Mouse (Mus musculus): ENCODE results near the gene Atxn2. TPM values are rescaled to one million over a fixed set of nuclear protein-coding genes. Genes with fewer than 3 reads are reported as not detected.

The Atxn2 gene
- polyA plus RNA-seq, 1 experiment, result 174 TPM

- Histone ChIP-seq H3K4me3 (ENCODE audit: insufficient read depth, low read length) (no peak overlapping the region), H3K4me1 (ENCODE audit: control insufficient read depth, insufficient read depth, low read length) (no peaks in the 10 kb centered on the region), H3K27ac (ENCODE audit: insufficient read depth, low read length) (no peak overlapping the region)
- TF ChIP-seq POLR2A (IDR thresholded peaks at IDR 0.05; ENCODE audit: low read depth, low read length) (no peak), CTCF (IDR thresholded peaks at IDR 0.05; ENCODE audit: borderline replicate concordance, insufficient read depth, low read length) (no peak)
Measured at GRCm38 (mm10) chr5:121854768-121855167, 143.6 kb downstream of the Atxn2 start.

- Histone ChIP-seq H3K4me1 (ENCODE audit: control insufficient read depth, insufficient read depth, low read length) (no peaks in the 10 kb centered on the region), H3K27ac (ENCODE audit: insufficient read depth, low read length) (no peak overlapping the region), H3K4me3 (ENCODE audit: insufficient read depth, low read length) (no peak overlapping the region)
- TF ChIP-seq CTCF (IDR thresholded peaks at IDR 0.05; ENCODE audit: borderline replicate concordance, insufficient read depth, low read length) (no peak), POLR2A (IDR thresholded peaks at IDR 0.05; ENCODE audit: low read depth, low read length) (no peak)
Measured at GRCm38 (mm10) chr5:121856740-121857139, 145.6 kb downstream of the Atxn2 start.

DNA sequence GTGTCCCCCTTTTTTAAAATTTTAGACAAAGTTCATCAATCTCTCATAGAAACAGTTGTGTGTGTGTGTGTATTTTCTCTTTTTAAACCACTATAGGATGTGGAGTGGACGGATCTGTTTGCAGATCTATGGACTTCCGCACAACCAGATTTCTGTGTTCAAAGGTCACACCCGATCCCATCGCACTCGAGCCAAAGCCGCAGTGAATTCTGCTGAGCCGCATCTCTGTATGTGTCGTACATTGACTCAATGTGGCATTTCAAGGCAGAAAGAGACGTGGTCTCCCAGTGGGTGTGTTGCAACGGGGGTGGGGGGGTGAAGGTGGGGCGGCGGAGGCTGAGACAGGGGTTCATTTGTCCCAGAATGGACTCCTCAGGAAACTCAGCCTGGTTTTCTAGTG, 147.3 kb downstream of the Atxn2 start:
- Histone ChIP-seq H3K4me3 (ENCODE audit: insufficient read depth, low read length) (no peak overlapping the region), H3K4me1 (ENCODE audit: control insufficient read depth, insufficient read depth, low read length) (no peaks in the 10 kb centered on the region)
- TF ChIP-seq POLR2A (IDR thresholded peaks at IDR 0.05; ENCODE audit: low read depth, low read length) (no peak), CTCF (IDR thresholded peaks at IDR 0.05; ENCODE audit: borderline replicate concordance, insufficient read depth, low read length) (no peak)

DNA sequence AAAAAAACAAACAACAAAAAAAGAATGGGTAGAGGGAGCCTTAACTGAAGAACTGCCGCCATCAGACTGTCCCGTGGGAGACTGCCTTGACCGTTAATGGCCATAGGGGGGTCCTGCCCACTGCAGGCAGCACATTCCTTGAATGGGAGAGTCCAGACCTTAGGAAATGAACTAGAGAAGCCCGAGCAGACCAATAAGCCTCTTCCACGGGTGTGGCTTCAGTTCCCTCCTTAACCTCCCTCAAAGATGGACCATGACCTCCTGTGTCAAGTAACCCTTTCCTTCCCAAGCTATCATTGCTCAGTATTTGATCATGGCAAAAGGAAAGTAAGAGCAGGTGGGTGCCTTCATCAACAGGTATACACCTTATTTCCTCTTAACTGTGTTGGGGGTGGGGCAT, 150.8 kb downstream of the Atxn2 start:
- H3K4me1 ChIP-seq (ENCODE audit: control insufficient read depth, insufficient read depth, low read length), result no peaks in the 10 kb centered on the region
- H3K27ac ChIP-seq (ENCODE audit: insufficient read depth, low read length), result no peak overlapping the region
- no peak overlapping the region for H3K4me3 ChIP-seq (ENCODE audit: insufficient read depth, low read length)
- TF ChIP-seq POLR2A (IDR thresholded peaks at IDR 0.05; ENCODE audit: low read depth, low read length) (no peak), CTCF (IDR thresholded peaks at IDR 0.05; ENCODE audit: borderline replicate concordance, insufficient read depth, low read length) (no peak)

More for the DNA sequence above, 147.3 kb downstream of the Atxn2 start:
- no peak overlapping the region for H3K27ac ChIP-seq (ENCODE audit: insufficient read depth, low read length)

DNA sequence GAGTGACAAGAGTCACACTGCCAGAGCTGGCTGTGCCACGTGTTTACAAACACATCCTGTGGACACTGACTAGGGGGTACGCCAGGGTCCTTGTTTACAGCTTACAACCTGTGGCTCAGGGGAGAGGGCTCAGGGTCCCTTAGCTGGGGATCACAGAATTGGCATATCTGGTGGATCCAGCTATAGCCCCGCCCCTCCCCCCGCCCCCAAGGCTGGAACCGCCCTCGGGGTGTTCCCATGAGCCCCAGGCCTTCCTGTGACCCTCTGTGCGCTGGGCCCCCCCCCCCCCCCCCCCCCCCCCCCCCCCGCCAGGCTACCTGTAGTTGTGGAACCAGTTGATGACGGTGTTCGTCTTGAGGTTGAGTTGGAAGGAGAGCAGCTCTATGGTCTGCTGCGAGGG, 153.2 kb downstream of the Atxn2 start:
- Histone ChIP-seq H3K27ac (ENCODE audit: insufficient read depth, low read length) (no peak overlapping the region), H3K4me3 (ENCODE audit: insufficient read depth, low read length) (no peak overlapping the region), H3K4me1 (ENCODE audit: control insufficient read depth, insufficient read depth, low read length) (no peaks in the 10 kb centered on the region)
- no peak for TF ChIP-seq CTCF (IDR thresholded peaks at IDR 0.05; ENCODE audit: borderline replicate concordance, insufficient read depth, low read length)
- no peak for TF ChIP-seq POLR2A (IDR thresholded peaks at IDR 0.05; ENCODE audit: low read depth, low read length)

Other genes with a start within 250 kb of the Atxn2 start
- not detected in 2 replicates for gene Adam1b, start 207.9 kb upstream of the Atxn2 start, polyA plus RNA-seq (2011; ENCODE audit: insufficient read length, low read depth, missing spikeins)
- 1.9 and 2.7 TPM in 2 replicates for gene Adam1a, start 165.9 kb upstream of the Atxn2 start, polyA plus RNA-seq (2011; ENCODE audit: insufficient read length, low read depth, missing spikeins)
- gene Gm42878, start 165.9 kb upstream of the Atxn2 start, polyA plus RNA-seq (2011; ENCODE audit: insufficient read length, low read depth, missing spikeins), result not detected in 2 replicates
- 65.3 and 68.3 TPM in 2 replicates for gene Mapkapk5, start 165.4 kb upstream of the Atxn2 start, polyA plus RNA-seq (2011; ENCODE audit: insufficient read length, low read depth, missing spikeins)
- gene Aldh2, start 117.5 kb upstream of the Atxn2 start, polyA plus RNA-seq (2011; ENCODE audit: insufficient read length, low read depth, missing spikeins), result 167 and 221 TPM in 2 replicates
- gene Acad12, start 92.4 kb upstream of the Atxn2 start, polyA plus RNA-seq (2011; ENCODE audit: insufficient read length, low read depth, missing spikeins), result 3.1 and 3.8 TPM in 2 replicates
- 2.3 and 2.7 TPM in 2 replicates for gene Acad10, start 50.8 kb upstream of the Atxn2 start, polyA plus RNA-seq (2011; ENCODE audit: insufficient read length, low read depth, missing spikeins)
- 41.4 and 46.3 TPM in 2 replicates for gene Brap, start 50.8 kb upstream of the Atxn2 start, polyA plus RNA-seq (2011; ENCODE audit: insufficient read length, low read depth, missing spikeins)
- 21.1 and 23.6 TPM in 2 replicates for gene Sh2b3, start 126.3 kb downstream of the Atxn2 start, polyA plus RNA-seq (2011; ENCODE audit: insufficient read length, low read depth, missing spikeins)
- gene Pheta1, start 137.6 kb downstream of the Atxn2 start, polyA plus RNA-seq (2011; ENCODE audit: insufficient read length, low read depth, missing spikeins), result 4.8 and 6.4 TPM in 2 replicates

Data from embryonic fibroblast, embryonic 13.5 days (primary cell).